Mouse (Mus musculus) cerebellum, adult 11 months (tissue): ENCODE results near the gene Pgm2.
A peak's percentile ranks its signal among the peaks of the same experiment; 100 is the strongest.

Source experiments
- DNase-seq: peaks from one replicate; pipeline ENCODE4 v3.0.0; 2022

The Pgm2 gene

GRCm38 (mm10) chr5:64077353-64077752, 15.4 kb upstream of the Pgm2 start:
- DNase-seq: no peak

DNA sequence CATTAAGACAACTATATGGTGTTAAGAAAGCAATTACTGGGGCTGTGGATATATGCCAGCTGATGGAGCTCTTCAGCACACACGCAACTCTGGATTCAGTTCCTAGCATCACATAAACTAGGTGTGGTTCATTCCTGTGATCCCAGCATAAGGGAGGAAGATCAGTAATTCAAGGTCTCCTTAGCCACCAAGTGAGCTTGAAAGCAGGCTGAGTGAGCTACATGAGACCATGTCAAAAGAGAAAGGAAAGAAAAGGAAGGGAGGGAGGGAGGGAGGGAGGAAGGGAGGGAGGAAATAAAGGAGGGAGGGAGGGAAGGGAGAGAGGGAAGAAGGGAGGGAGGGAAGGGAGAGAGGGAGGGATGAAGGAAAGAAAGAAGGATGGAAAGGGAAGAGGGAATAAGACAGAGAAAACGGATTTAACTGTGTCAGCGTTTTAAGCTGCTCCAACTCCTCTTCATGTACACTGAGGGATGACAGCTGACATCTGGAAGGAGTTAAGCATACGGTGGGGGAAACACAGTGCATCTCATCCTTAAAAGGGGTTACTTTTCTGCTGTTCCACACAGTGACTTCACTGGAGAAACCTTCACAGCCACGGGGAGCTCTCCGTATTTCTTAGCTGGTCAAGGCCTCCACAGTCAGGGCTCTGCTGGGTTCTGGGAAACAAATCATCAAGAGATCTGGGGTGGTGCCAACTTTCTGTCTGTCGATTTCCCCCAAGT, 13.8 kb upstream of the Pgm2 start:
- DNase-seq: no peak

DNA sequence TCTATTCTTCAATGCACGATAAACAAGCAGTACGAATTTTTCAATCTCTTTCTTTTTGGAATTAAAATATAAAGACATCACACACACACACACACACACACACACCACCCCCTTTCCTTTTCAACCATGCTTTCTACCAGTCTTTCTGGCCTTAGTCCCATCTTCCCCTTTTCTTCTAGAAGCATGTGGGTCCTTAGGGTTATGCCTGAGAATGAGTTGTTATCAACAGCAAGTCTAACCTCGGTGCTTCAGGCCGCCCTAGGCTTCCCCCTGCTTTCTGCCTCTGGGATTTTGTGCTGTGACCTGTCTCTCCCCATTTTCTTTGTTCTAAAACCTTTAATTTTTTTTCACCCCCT, 13.3 kb upstream of the Pgm2 start:
- no peak for DNase-seq

DNA sequence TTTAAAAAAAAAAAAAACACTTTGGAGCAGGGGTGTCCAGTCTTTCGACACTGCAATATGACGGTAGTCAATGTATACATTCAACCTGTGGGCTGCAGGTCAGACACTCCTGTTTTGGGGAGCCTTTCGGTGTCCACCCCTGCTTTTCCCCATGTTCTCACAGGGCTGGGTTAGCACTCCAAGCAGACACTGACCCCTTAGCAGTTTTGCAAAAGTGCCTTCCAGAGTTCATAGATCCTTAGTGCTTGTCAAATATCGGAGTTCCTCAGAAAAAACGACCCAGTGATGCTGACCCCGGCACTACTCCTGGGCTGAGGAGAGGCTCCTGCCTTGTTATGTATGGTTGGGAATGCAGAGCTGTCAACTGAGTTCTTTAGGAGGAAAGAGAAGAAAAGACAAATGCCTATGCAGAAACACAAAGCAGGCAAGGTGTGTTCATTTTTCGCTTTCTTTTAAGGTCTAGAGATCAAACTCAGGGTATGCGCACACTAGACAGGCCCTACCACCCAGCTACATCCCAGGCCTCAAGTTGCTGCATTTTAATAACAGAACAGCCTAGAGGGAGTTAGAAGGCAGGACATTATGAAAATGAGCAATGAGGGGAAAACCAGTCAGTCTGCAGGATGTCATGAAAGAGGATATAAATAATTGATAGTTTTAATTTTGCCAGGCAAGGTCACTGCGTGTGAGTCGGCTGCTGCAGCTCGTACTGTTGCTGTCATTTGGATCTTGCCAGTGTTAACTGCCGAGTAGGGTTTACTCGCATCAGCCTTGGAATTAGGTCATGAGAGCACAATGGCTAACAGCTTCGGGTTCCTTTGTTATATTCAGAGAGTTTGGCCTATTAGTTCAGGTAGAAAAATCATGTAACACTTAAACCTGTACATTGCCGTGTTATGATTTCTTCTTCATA, 9.0 kb upstream of the Pgm2 start:
- DNase-seq: no peak

- DNase-seq: no peak
These were observed 7.3 kb upstream of the Pgm2 start for GRCm38 (mm10) chr5:64085405-64085804.

DNA sequence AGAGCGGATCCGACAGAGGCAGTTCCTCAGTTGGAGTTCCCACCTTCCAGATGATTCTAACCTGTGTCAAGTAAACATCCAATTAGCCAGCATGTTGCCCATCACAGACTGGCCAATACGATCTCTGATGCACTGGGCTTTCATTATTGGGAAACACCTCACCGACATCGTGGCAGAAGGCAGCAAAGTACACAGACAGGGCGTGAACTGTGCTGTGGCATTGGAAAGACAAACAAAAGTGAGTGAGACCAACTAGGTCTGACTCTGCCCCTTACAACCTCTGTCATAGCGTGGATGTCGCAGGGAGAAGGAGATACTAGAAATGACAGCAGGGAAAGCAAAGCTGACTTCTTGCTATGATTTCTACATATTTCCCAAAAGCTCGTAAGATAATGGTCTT, 4.0 kb upstream of the Pgm2 start:
- no peak for DNase-seq

DNA sequence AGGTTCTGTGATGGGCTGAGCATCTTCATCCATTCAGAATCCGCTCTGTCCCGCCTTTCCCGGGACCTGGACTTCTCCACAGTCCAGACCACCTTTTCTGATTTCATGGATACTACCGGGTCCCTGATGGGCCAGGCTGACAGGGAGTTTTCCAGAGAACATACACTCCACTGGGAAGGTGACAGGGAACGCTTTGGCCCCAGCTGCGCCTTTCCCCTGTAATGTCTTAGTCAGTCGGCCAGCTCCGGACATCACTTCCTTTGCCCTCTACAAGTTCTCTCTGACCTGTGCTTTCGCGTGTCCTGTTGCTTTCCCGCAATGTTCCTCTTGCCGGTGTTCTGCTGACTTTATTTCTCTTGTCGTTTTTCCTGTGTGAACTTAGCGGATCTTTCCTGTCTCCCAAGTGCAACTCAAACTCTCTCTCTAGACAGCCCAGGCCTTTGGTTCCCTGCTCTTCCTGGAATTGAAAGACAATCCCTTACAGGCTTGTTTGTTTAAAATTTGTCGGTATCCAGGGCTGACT, 660 bp downstream of the Pgm2 start:
- DNase-seq: no peak

DNA sequence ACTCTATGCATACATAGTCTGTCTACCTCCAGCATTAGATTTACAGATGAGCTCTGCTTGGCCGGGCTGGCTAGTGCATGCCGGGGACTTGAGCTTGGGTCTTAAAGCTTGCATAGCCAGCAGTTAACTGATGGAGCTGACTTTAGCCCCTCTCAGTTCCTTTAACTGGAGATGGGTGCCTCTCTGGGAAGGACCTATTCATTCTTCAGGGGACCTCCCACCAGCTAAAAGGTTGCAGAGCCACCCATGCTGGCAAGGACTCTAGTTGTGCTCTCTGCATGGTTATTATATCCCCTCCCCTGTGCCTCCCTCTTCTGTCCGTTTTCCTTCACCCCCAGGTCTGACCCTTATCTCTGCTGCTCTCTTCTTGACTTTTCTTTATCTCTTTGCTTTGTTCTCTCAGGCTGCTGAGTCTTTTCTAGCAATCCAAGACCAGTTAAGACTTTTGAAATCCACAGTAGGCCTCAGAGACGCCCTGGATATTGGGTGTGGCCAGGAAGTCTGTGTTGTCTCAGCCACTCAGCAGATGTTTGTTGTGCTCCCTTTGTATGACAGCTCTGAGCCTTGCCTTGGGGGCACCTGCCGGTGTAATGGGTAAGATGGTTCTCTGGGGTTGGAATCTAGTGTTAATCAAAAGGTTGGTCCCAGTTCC, 2.7 kb downstream of the Pgm2 start:
- DNase-seq: no peak

- no peak for DNase-seq
These were observed 9.4 kb downstream of the Pgm2 start for GRCm38 (mm10) chr5:64101993-64102716.

DNA sequence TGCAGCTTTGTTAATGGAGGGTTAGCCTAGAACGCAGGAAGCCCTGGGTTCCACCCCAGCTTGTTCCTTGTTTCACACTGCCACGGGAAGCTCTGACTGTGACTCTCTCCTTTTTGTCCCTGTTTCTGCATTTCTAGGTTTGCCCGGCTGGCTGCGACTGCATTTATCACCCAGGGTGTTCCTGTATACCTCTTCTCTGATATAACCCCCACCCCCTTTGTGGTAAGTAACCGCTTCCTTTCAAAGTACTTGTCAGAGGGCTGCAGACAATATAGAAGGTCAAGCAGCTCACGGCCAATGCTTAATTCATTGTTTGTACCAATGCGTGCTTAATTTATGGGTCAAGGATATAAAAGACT, 9.9 kb downstream of the Pgm2 start:
- DNase-seq: no peak

DNA sequence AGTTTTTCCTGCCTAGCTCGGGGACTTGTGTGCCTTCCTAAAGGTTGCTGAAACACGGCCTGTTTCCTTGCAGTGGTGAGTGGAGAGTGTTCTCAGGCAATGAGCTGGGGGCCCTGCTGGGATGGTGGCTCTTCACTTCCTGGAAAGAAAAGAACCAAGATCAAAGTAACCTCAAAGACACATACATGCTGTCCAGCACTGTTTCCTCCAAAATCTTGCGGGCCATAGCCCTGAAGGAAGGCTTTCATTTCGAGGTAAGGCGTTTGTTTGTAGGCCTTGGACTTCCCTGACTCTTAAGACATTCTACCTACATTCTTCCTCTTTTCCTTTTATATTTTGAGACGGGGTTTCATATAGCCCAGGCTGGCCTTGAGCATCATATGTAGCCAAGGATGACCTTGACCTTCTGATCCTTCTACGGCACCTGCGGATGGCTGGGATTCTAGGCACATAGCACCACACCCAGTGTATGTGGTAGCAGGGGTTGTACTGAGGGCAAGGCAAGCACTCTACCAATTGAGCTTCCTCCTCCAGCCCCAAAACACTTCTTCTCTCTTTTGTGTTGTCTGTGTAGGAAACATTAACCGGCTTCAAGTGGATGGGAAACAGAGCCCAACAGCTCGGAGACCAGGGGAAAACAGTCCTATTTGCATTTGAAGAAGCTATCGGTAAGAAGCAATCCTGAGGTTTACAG, 15.0 kb downstream of the Pgm2 start:
- DNase-seq: no peak

- DNase-seq: no peak
These were observed 16.5 kb downstream of the Pgm2 start for GRCm38 (mm10) chr5:64109217-64109616.

DNA sequence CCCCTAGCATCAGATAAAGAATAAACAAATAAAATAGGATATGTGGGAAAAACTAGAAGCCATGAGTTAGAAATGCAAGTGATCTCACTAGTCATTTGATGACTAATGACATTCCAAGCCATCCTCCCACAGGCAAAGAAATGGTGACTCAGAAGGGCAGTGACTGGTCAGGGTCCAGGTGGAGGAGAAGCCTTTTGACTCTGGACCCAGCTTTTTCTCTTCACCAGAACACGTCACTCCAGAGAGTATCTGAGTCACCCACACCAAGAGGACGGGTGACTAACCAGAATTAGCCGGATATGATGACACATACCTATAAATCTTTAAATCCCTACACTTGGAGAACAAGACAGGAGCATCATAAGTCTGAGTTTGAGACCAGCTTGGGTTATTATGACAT, 19.6 kb downstream of the Pgm2 start:
- DNase-seq: no peak

- no peak for DNase-seq
These were observed 21.5 kb downstream of the Pgm2 start for GRCm38 (mm10) chr5:64114210-64114609.

DNA sequence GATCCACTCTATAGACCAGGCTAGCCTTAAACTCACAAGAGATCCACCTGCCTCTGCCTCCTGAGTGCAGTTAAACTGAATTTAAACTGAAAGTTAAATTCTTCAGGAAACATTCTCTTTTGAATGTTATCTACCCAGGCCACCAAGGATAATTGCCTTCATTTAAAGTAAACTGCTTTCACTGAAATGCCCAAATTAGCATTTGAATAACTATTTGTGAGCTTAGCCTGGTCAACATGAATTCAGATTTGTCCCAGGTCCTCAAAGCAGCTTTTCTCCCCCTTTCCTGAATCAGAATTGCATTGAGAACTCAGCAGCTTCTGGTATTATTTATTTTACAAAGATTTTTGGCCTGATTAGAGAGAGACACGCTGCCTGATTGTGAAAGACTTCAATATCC, 24.4 kb downstream of the Pgm2 start:
- no peak for DNase-seq

DNA sequence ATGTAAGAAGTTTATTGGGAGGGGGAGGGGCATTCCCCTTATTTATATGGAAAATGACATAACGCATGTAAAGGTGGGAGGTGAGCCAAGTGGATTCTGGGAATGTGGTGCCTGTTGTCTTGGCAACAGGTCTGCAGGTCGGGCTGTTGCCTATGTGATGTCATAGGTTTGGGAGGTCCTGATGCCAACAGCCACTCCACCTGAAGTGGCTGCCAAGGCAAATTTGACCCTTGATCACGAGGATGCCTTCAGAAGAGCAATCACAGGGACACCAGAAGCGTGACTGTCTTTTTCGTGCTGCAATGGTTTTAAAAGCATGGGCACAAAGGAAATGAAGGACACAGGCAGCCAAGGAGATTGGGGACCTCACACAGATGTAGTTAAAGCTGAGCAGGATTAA, 33.0 kb downstream of the Pgm2 start:
- no peak for DNase-seq

- DNase-seq: no peak
These were observed 38.8 kb downstream of the Pgm2 start for GRCm38 (mm10) chr5:64131550-64131949.

DNA sequence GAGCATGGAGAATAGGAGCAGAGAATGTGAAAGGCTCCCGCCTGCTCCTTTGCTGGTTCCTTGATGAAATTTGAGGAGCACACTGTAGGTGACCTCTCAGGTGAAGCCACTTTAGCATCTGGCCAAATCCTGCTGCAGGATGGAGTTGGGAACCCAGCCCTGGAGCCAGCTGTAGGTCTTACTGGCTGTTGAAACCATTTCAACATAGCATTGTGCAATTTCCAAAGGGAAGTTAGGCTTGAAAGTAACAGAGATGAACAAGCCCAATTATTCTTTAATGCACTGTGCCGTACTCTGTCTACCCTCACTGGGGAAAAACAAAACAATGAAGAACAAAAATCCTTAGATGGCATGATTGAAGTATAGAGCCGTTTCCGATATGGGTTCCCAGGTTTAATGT, 41.2 kb downstream of the Pgm2 start:
- no peak for DNase-seq

- no peak for DNase-seq
These were observed 43.6 kb downstream of the Pgm2 start for GRCm38 (mm10) chr5:64136325-64136724.

- DNase-seq: no peak
These were observed 47.5 kb downstream of the Pgm2 start for GRCm38 (mm10) chr5:64140202-64140601.

GRCm38 (mm10) chr5:64144315-64144714, 51.6 kb downstream of the Pgm2 start:
- DNase-seq: peak; percentile 74

DNA sequence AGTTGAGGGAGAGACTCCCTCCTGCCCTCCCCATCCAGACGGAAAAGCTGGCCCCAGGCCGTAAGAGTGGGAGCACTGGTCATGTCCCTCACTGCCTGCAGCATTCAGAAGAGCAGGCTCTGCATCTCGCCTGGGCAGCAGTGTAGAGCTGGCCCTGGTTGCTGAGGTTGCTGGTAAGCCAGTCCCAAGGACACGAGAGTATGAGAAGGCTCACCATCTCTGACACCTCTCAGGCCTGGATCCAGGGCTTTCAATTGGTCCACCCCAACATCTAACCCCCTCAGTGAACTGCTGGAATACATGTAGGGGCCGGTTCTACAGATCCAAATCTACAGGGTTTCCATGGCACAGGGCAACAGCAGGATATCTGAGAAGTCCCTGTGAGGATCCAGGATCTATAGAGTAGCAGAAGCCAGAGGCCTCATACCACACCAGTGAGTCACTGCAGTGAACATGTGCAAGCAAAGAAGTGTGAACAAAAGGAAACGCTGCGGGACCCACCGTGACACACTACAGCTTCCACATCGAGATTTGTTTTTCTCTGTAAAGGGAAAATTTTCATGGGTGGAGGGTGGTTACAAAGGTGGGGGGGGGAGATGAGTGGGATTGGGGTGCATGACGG, 53.7 kb downstream of the Pgm2 start:
- DNase-seq: no peak
